Comparison of ENCODE assay signal across 8 mouse cellular contexts in genomic region chr12:52700697-52701191, GRCm38 (mm10). TPM values are rescaled to one million over a fixed set of nuclear protein-coding genes. Genes with fewer than 3 reads are reported as not detected.
DNase-seq lines count a peak whose midpoint lies in the region; ATAC-seq and TF ChIP-seq lines count a peak whose summit lies in the region.

No protein-coding gene starts in this region.

- H3K9ac ChIP-seq in forebrain, embryonic 13.5 days, result peak overlapping the region; percentile 70
- no peak overlapping the region for H3K9ac ChIP-seq in liver, embryonic 15.5 days

- 0 out of 2 replicates have a peak, but pooled peaks cover 2% of the 10 kb centered on the region for H3K36me3 ChIP-seq in forebrain, embryonic 13.5 days (ENCODE audit: poor library complexity, severe bottlenecking)
- no peaks in the 10 kb centered on the region for H3K36me3 ChIP-seq in liver, embryonic 15.5 days (replicated peaks)

- DNase-seq in layer of hippocampus, adult 2 months (ENCODE audit: low spot score in 2 of 2), result peak in 1 of 2 experiments; percentile 32
- no peak for DNase-seq in layer of hippocampus, adult 9-10 months (ENCODE audit: low spot score)
- peak; percentile 45 for DNase-seq in cerebellum, adult 11-12 months
- no peak for DNase-seq in left cerebral cortex, adult 9 months (ENCODE audit: low spot score in 2 of 2)
- DNase-seq in spleen, postnatal 4 days (ENCODE audit: low spot score in 2 of 2), result no peak

- peak overlapping the region; percentile 77 for H3K4me3 ChIP-seq in layer of hippocampus, adult 2 months
- peak overlapping the region; percentile 53 for H3K4me3 ChIP-seq in forebrain, embryonic 13.5 days
- 0 out of 2 replicates have a peak overlapping the region, but pooled peaks have one; percentile 14 for H3K4me3 ChIP-seq in liver, embryonic 15.5 days (replicated peaks)

- peaks cover 60% of the 10 kb centered on the region for H3K4me1 ChIP-seq in forebrain, embryonic 13.5 days
- peaks cover 14% of the 10 kb centered on the region for H3K4me1 ChIP-seq in liver, embryonic 15.5 days (replicated peaks)

- WGBS in forebrain, embryonic 13.5 days, result 2% methylated on average over 15 of the region's 15 CpGs
- 53% methylated on average over 15 of the region's 15 CpGs for WGBS in liver, embryonic 15.5 days (ENCODE audit: insufficient replicate concordance)

- peak; percentile 61 for ATAC-seq in forebrain, embryonic 13.5 days
- peak; percentile 12; the same call in 1 of the 2 replicates for ATAC-seq in liver, embryonic 15.5 days (ENCODE audit: insufficient read depth)
- ATAC-seq in megakaryocyte, adult 5-6 weeks (ENCODE audit: poor library complexity, severe bottlenecking), result no peak

- peak overlapping the region; percentile 76 for H3K4me2 ChIP-seq in forebrain, embryonic 13.5 days
- H3K4me2 ChIP-seq in liver, embryonic 15.5 days, result peak overlapping the region; percentile 52

- no peak for TF ChIP-seq CTCF in layer of hippocampus, adult 2 months (conservative IDR thresholded peaks at IDR 0.05)

- peak overlapping the region; percentile 96 for H3K27ac ChIP-seq in layer of hippocampus, adult 2 months
- H3K27ac ChIP-seq in forebrain, embryonic 13.5 days, result peak overlapping the region; percentile 87
- H3K27ac ChIP-seq in liver, embryonic 15.5 days (replicated peaks), result no peak overlapping the region

- no peaks in the 10 kb centered on the region for H3K27me3 ChIP-seq in forebrain, embryonic 13.5 days
- H3K27me3 ChIP-seq in liver, embryonic 15.5 days, result no peaks in the 10 kb centered on the region

- H3K9me3 ChIP-seq in forebrain, embryonic 13.5 days (replicated peaks), result no peaks in the 10 kb centered on the region
- no peaks in the 10 kb centered on the region for H3K9me3 ChIP-seq in liver, embryonic 15.5 days (replicated peaks)

RNA-seq across cellular contexts. Expression of gene Akap6, which starts 1.6 kb away (rescaled TPM):
- total RNA-seq in layer of hippocampus, adult 2 months (2021), result 100 to 1,000 TPM; 130 to 135 TPM
- 15.3 and 17.4 TPM in 2 replicates for polyA plus RNA-seq in forebrain, embryonic 13.5 days (2015; fragmentation: Nextera tagmentation; extraction: Ambion mirVana)
- 0.05 and 0.10 TPM in 2 replicates for polyA plus RNA-seq in liver, embryonic 15.5 days (2015; fragmentation: Nextera tagmentation; extraction: Ambion mirVana)
- total RNA-seq in megakaryocyte, adult 5-6 weeks (2015), result not detected in 2 replicates
- total RNA-seq in megakaryocyte, adult 5-6 weeks (2017), result not detected in 2 replicates

Comparison
In these comparisons a context has a peak if more than half of its experiments do, and no peak if none do; other contexts are left out.
1. H3K4me3 ChIP-seq: peak in every context shown above with its lines; median percentile 77 in layer of hippocampus, adult 2 months; 53 in forebrain, embryonic 13.5 days; 14 in liver, embryonic 15.5 days.
2. RNA of gene Akap6, which starts 1.6 kb away (total RNA-seq): 130 to 135 TPM in layer of hippocampus, adult 2 months; not detected in megakaryocyte, adult 5-6 weeks; every median in the first group is over 100 times any median in the second.